Mouse (Mus musculus) heart, postnatal 0 days (tissue): ENCODE data around the gene Lhfpl2.

Experiments
- CTCF ChIP-seq: IDR thresholded peaks from 2 replicates; pipeline ENCODE4 v1.5.1; 2016; ENCODE audit warnings: antibody characterized with exemption, control low read depth, low read depth
- EP300 ChIP-seq: IDR thresholded peaks from 2 replicates; pipeline ENCODE4 v1.6.1; 2016; ENCODE audit warnings: antibody characterized with exemption, low read depth

GRCm38 (mm10) chr13:94193227-94193626 lies 135.6 kb downstream of the Lhfpl2 start:
- TF ChIP-seq CTCF (no peak), EP300 (no peak)
